In the genomic region with DNA sequence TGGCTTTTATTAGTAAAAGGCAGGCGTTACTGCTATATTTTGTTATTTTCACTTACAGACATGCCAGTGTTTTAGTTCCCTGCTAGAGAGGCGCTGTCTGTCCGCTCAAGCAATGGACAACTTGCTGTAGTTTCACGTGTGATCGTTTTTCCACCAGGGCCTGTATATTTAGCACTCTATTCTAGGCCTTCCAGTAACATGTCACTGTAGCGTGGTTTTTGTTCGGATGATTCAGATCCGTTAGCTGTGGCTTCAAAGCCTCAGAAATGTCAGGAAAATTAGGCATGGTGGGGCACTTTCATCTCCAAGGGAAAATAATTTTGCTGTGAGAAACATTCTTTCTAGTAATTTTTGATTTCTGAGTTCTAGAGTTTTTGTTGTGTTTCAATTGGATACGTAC, we compare ENCODE assay signal across 9 mouse cellular contexts. TPM values are rescaled to one million over a fixed set of nuclear protein-coding genes. Genes with fewer than 3 reads are reported as not detected.
A peak's percentile ranks its signal among the peaks of the same experiment; 100 is the strongest.
DNase-seq lines count a peak whose midpoint lies in the region; ATAC-seq and TF ChIP-seq lines count a peak whose summit lies in the region.
"Had no signal": no experiment of that assay in that cellular context is flagged by ENCODE, and none has a peak within 500 bp of the region (broad histone marks: within the 10 kb centered on the region; RNA-seq: fewer than 3 reads in every experiment).

No protein-coding gene starts in this region.

- H3K79me2 ChIP-seq in CH12.LX (replicated peaks; ENCODE audit: control insufficient read depth, extremely low read depth, insufficient read depth, poor library complexity, severe bottlenecking) = no peaks in the 10 kb centered on the region

- DNase-seq in hindbrain, embryonic 10.5 days (ENCODE audit: low spot score) = no peak
- no peak for DNase-seq in hindbrain, embryonic 11.5 days (ENCODE audit: low spot score)
- DNase-seq in CH12.LX (ENCODE audit: extremely low read depth) = no peak
- peak; percentile 77 for DNase-seq in midbrain, embryonic 11.5 days (ENCODE audit: low spot score, missing footprints)
- DNase-seq in adrenal gland, postnatal 10 days = no peak
- no peak for DNase-seq in yolk sac, embryonic 10.5 days (ENCODE audit: low spot score)
- DNase-seq: lung, postnatal 14 days had no signal

- H3K9ac ChIP-seq in hindbrain, embryonic 11.5 days (ENCODE audit: low read depth, low read length) = no peak overlapping the region
- H3K9ac ChIP-seq in CH12.LX (ENCODE audit: insufficient read depth, low read depth) = no peak overlapping the region
- no peak overlapping the region for H3K9ac ChIP-seq in embryonic facial prominence, embryonic 12.5 days
- no peak overlapping the region for H3K9ac ChIP-seq in midbrain, embryonic 11.5 days (ENCODE audit: low read length)

- TF ChIP-seq CTCF in CH12.LX (conservative IDR thresholded peaks at IDR 0.05 in 1 of 2, IDR thresholded peaks at IDR 0.05 in 1 of 2; ENCODE audit: low read depth in 2 of 2, low read length in 2 of 2) = no peak

- no peaks in the 10 kb centered on the region for H3K27me3 ChIP-seq in hindbrain, embryonic 10.5 days (ENCODE audit: insufficient read depth, poor library complexity, severe bottlenecking)
- H3K27me3 ChIP-seq in hindbrain, embryonic 11.5 days (ENCODE audit: control insufficient read depth, insufficient read depth, low read length) = no peaks in the 10 kb centered on the region
- peaks cover 4% of the 10 kb centered on the region for H3K27me3 ChIP-seq in CH12.LX (replicated peaks)
- no peaks in the 10 kb centered on the region for H3K27me3 ChIP-seq in embryonic facial prominence, embryonic 12.5 days
- H3K27me3 ChIP-seq in midbrain, embryonic 11.5 days (ENCODE audit: control insufficient read depth, insufficient read depth, low read length) = no peaks in the 10 kb centered on the region

- ATAC-seq in hindbrain, embryonic 11.5 days (ENCODE audit: low FRiP score) = no peak
- no peak for ATAC-seq in embryonic facial prominence, embryonic 12.5 days (ENCODE audit: insufficient number of reproducible peaks, insufficient read depth, low FRiP score, low TSS enrichment)
- no peak for ATAC-seq in midbrain, embryonic 11.5 days (ENCODE audit: low FRiP score)
- ATAC-seq: forebrain, embryonic 16.5 days had no signal

- in situ Hi-C loops in CH12.LX (cut with MboI; ENCODE audit: low pct_ligation_motif_present, low pct_unique_long_range_greater_than_20kb, low sequenced_read_pairs) = no loop called here

- no peaks in the 10 kb centered on the region for H3K9me3 ChIP-seq in hindbrain, embryonic 10.5 days
- no peaks in the 10 kb centered on the region for H3K9me3 ChIP-seq in hindbrain, embryonic 11.5 days (ENCODE audit: control insufficient read depth, low read length)
- H3K9me3 ChIP-seq in CH12.LX (replicated peaks; ENCODE audit: low read length) = no peaks in the 10 kb centered on the region
- no peaks in the 10 kb centered on the region for H3K9me3 ChIP-seq in embryonic facial prominence, embryonic 12.5 days
- H3K9me3 ChIP-seq in midbrain, embryonic 11.5 days (ENCODE audit: control insufficient read depth, low read length) = no peaks in the 10 kb centered on the region

- peak overlapping the region; percentile 81; the same call in 1 of the 2 replicates for H3K4me3 ChIP-seq in hindbrain, embryonic 10.5 days
- H3K4me3 ChIP-seq in hindbrain, embryonic 11.5 days (ENCODE audit: low read depth, low read length) = no peak overlapping the region
- peak overlapping the region in 1 of 3 experiments; percentile 2 for H3K4me3 ChIP-seq in CH12.LX (replicated peaks in 1 of 3; ENCODE audit: low read depth in 2 of 3, low read length in 2 of 3, poor library complexity in 1 of 3)
- H3K4me3 ChIP-seq in embryonic facial prominence, embryonic 12.5 days = no peak overlapping the region; the same call in 1 of the 2 replicates
- H3K4me3 ChIP-seq in midbrain, embryonic 11.5 days (ENCODE audit: low read depth, low read length) = no peak overlapping the region

- no peak for TF ChIP-seq RAD21 in CH12.LX (IDR thresholded peaks at IDR 0.05; ENCODE audit: low read depth, low read length)

- H3K4me2 ChIP-seq in hindbrain, embryonic 11.5 days (replicated peaks; ENCODE audit: low read depth, low read length) = no peak overlapping the region
- H3K4me2 ChIP-seq in CH12.LX (ENCODE audit: insufficient read depth, low read depth, poor library complexity, severe bottlenecking) = peak overlapping the region; percentile 7; the same call in 1 of the 2 replicates
- H3K4me2 ChIP-seq in embryonic facial prominence, embryonic 12.5 days (replicated peaks) = peak overlapping the region; percentile 55
- H3K4me2 ChIP-seq in midbrain, embryonic 11.5 days = no peak overlapping the region

- WGBS in hindbrain, embryonic 10.5 days = 92% methylated on average over 9 of the region's 9 CpGs
- 88% methylated on average over 9 of the region's 9 CpGs for WGBS in hindbrain, embryonic 11.5 days
- WGBS in embryonic facial prominence, embryonic 12.5 days = 74% methylated on average over 9 of the region's 9 CpGs
- WGBS in midbrain, embryonic 11.5 days = 89% methylated on average over 9 of the region's 9 CpGs

- H3K27ac ChIP-seq in hindbrain, embryonic 10.5 days = no peak overlapping the region
- H3K27ac ChIP-seq in hindbrain, embryonic 11.5 days (ENCODE audit: low read depth, low read length) = no peak overlapping the region
- no peak overlapping the region for H3K27ac ChIP-seq in CH12.LX (ENCODE audit: insufficient read depth, low read depth)
- no peak overlapping the region for H3K27ac ChIP-seq in embryonic facial prominence, embryonic 12.5 days
- no peak overlapping the region for H3K27ac ChIP-seq in midbrain, embryonic 11.5 days (ENCODE audit: low read depth, low read length)

- TF ChIP-seq POLR2A in CH12.LX (IDR thresholded peaks at IDR 0.05; ENCODE audit: low read depth, low read length) = no peak

- H3K36me3 ChIP-seq in hindbrain, embryonic 10.5 days = no peaks in the 10 kb centered on the region
- H3K36me3 ChIP-seq in hindbrain, embryonic 11.5 days (ENCODE audit: control insufficient read depth, insufficient read depth, low read length) = no peaks in the 10 kb centered on the region
- no peaks in the 10 kb centered on the region for H3K36me3 ChIP-seq in CH12.LX (replicated peaks in 1 of 2; ENCODE audit: control insufficient read depth in 1 of 2, insufficient read depth in 1 of 2, low read length in 1 of 2)
- no peaks in the 10 kb centered on the region for H3K36me3 ChIP-seq in embryonic facial prominence, embryonic 12.5 days
- no peaks in the 10 kb centered on the region for H3K36me3 ChIP-seq in midbrain, embryonic 11.5 days (ENCODE audit: control insufficient read depth, insufficient read depth, low read length)

- H3K4me1 ChIP-seq in hindbrain, embryonic 10.5 days (replicated peaks) = peaks cover 40% of the 10 kb centered on the region
- H3K4me1 ChIP-seq in hindbrain, embryonic 11.5 days (replicated peaks; ENCODE audit: control insufficient read depth, insufficient read depth, low read length) = no peaks in the 10 kb centered on the region
- peaks cover 6 to 51% of the 10 kb centered on the region in 2 experiments for H3K4me1 ChIP-seq in CH12.LX (ENCODE audit: control insufficient read depth in 1 of 2, insufficient read depth in 2 of 2)
- H3K4me1 ChIP-seq in embryonic facial prominence, embryonic 12.5 days = peaks cover 26% of the 10 kb centered on the region
- peaks cover 8% of the 10 kb centered on the region for H3K4me1 ChIP-seq in midbrain, embryonic 11.5 days (ENCODE audit: control insufficient read depth, insufficient read depth, low read length)

- dilution Hi-C loops in CH12.LX (cut with MboI; ENCODE audit: extremely low pct_ligation_motif_present, extremely low pct_unique_long_range_greater_than_20kb, low sequenced_read_pairs) = no loop called here

- no peak for TF ChIP-seq EP300 in CH12.LX (IDR thresholded peaks at IDR 0.05; ENCODE audit: low read length)

TF ChIP-seq in CH12.LX, 34 proteins besides CTCF, POLR2A, EP300 and RAD21:
- no peak for TF ChIP-seq SIN3A (IDR thresholded peaks at IDR 0.05; ENCODE audit: low read length)
- TF ChIP-seq BHLHE40 (IDR thresholded peaks at IDR 0.05; ENCODE audit: low read depth, low read length) = 0 out of 2 replicates have a peak, but pooled peaks have one; percentile 13
- no peak for TF ChIP-seq HCFC1 (IDR thresholded peaks at IDR 0.05; ENCODE audit: low read depth, low read length)
TF ChIP-seq in CH12.LX: peak in this region for 1.

RNA-seq across cellular contexts. Expression of a gene that starts 2.0 kb away (rescaled TPM):
- polyA plus RNA-seq in hindbrain, embryonic 10.5 days (2016; fragmentation: Nextera tagmentation; extraction: Ambion mirVana) = 17.9 and 19.0 TPM in 2 replicates
- polyA plus RNA-seq in hindbrain, embryonic 11.5 days (2014; fragmentation: Nextera tagmentation; extraction: Ambion mirVana) = 24.1 and 24.2 TPM in 2 replicates
- 2.7 and 3.0 TPM in 2 replicates for total RNA-seq in CH12.LX (2012; rRNA removed)
- 1.7 and 1.8 TPM in 2 replicates for total RNA-seq in CH12.LX (2014; rRNA removed)
- 5.4 and 6.9 TPM in 2 replicates for polyA plus RNA-seq in CH12.LX (2012; ENCODE audit: insufficient read length, low read depth)
- 29.9 and 34.1 TPM in 2 replicates for polyA plus RNA-seq in embryonic facial prominence, embryonic 12.5 days (2016; fragmentation: Nextera tagmentation; extraction: Ambion mirVana)
- polyA plus RNA-seq in midbrain, embryonic 11.5 days (2014; fragmentation: Nextera tagmentation; extraction: Ambion mirVana) = 23.2 and 25.2 TPM in 2 replicates
- total RNA-seq in adrenal gland, postnatal 10 days (2021) = 10 to 100 TPM; 59.4 to 64.1 TPM

Comparison
In these comparisons a context has a peak if more than half of its experiments do, and no peak if none do; other contexts are left out.
1. H3K4me2 ChIP-seq: peak in CH12.LX (single experiment) and embryonic facial prominence, embryonic 12.5 days (single experiment); none in hindbrain, embryonic 11.5 days (single experiment) and midbrain, embryonic 11.5 days (single experiment).